Mouse (Mus musculus) kidney, adult 2 months (tissue): ENCODE measurements at regions not wholly inside any gene's neighbourhood (a gene's known extent, or its start where the extent isn't known, plus 50 kb on each side); places are given as distances from the start of the nearest gene placed in this dataset.

Experiments
- CTCF ChIP-seq: fragments of 200-500 bp; conservative IDR thresholded peaks from 2 replicates; pipeline ENCODE4 v1.5.1; 2011; ENCODE audit warnings: low read depth, mild to moderate bottlenecking, control low read depth, low read length, moderate library complexity, mixed read lengths; ENCODE audit not compliant: insufficient read depth, insufficient read length
- POLR2A ChIP-seq: fragments of 200-500 bp; IDR thresholded peaks from one replicate; pipeline ENCODE4 v1.6.1; 2011; ENCODE audit warnings: low read depth, low read length, control low read depth

- TF ChIP-seq CTCF: no peak
- TF ChIP-seq POLR2A: no peak
Observed at GRCm38 (mm10) chr3:35146681-35147080, 496.5 kb downstream of the Sox2 start.
